31 mouse cellular contexts compared by ENCODE assay signal in genomic region chr19:11491406-11492189, GRCm38 (mm10). TPM values are rescaled to one million over a fixed set of nuclear protein-coding genes. Genes with fewer than 3 reads are reported as not detected.
A peak's percentile ranks its signal among the peaks of the same experiment; 100 is the strongest.
DNase-seq lines count a peak whose midpoint lies in the region; ATAC-seq lines count a peak whose summit lies in the region.
"Had no signal": no experiment of that assay in that cellular context is flagged by ENCODE, and none has a peak within 500 bp of the region (broad histone marks: within the 10 kb centered on the region; RNA-seq: fewer than 3 reads in every experiment).

No protein-coding gene starts in this region.

- no peak for ATAC-seq in heart, embryonic 11.5 days (replicated peaks; ENCODE audit: insufficient number of reproducible peaks, low FRiP score, low TSS enrichment)
- ATAC-seq in liver, embryonic 12.5 days = no peak
- ATAC-seq: forebrain, embryonic 14.5 days; midbrain, embryonic 15.5 days had no signal

- H3K9ac ChIP-seq in heart, embryonic 11.5 days (ENCODE audit: low read depth, low read length) = no peak overlapping the region
- H3K9ac ChIP-seq in liver, embryonic 12.5 days = no peak overlapping the region
- H3K9ac ChIP-seq: heart, embryonic 13.5 days; hindbrain, embryonic 14.5 days; limb, embryonic 15.5 days; liver, embryonic 14.5 days; lung, embryonic 14.5 days; midbrain, embryonic 15.5 days; neural tube, embryonic 12.5 days had no signal

- no peaks in the 10 kb centered on the region for H3K4me1 ChIP-seq in heart, embryonic 11.5 days (ENCODE audit: control insufficient read depth, insufficient read depth, low read length)
- H3K4me1 ChIP-seq in liver, embryonic 12.5 days = no peaks in the 10 kb centered on the region
- H3K4me1 ChIP-seq: heart, embryonic 13.5 days; limb, embryonic 10.5 days; limb, embryonic 15.5 days; midbrain, embryonic 10.5 days; midbrain, embryonic 15.5 days; neural tube, embryonic 12.5 days had no signal

- H3K27ac ChIP-seq in heart, embryonic 11.5 days (ENCODE audit: low read depth, low read length) = no peak overlapping the region
- no peak overlapping the region for H3K27ac ChIP-seq in liver, embryonic 12.5 days
- H3K27ac ChIP-seq: heart, adult 2 months; heart, embryonic 13.5 days; hindbrain, embryonic 14.5 days; limb, embryonic 10.5 days; limb, embryonic 15.5 days; liver, embryonic 14.5 days; midbrain, embryonic 10.5 days; midbrain, embryonic 15.5 days; neural tube, embryonic 12.5 days had no signal

- H3K27me3 ChIP-seq in heart, embryonic 11.5 days (ENCODE audit: control insufficient read depth, insufficient read depth, low read length) = no peaks in the 10 kb centered on the region
- no peaks in the 10 kb centered on the region for H3K27me3 ChIP-seq in liver, embryonic 12.5 days (replicated peaks)
- H3K27me3 ChIP-seq: heart, embryonic 13.5 days; limb, embryonic 15.5 days; midbrain, embryonic 15.5 days; neural tube, embryonic 12.5 days had no signal

- no peaks in the 10 kb centered on the region for H3K36me3 ChIP-seq in heart, embryonic 11.5 days (ENCODE audit: control insufficient read depth, insufficient read depth, low read length)
- no peaks in the 10 kb centered on the region for H3K36me3 ChIP-seq in liver, embryonic 12.5 days
- H3K36me3 ChIP-seq: heart, embryonic 13.5 days; limb, embryonic 10.5 days; limb, embryonic 15.5 days; midbrain, embryonic 10.5 days; midbrain, embryonic 15.5 days; neural tube, embryonic 12.5 days had no signal

- no peak overlapping the region for H3K4me3 ChIP-seq in heart, embryonic 11.5 days (ENCODE audit: low read depth, low read length)
- H3K4me3 ChIP-seq in liver, embryonic 12.5 days = no peak overlapping the region
- H3K4me3 ChIP-seq: heart, adult 2 months; heart, embryonic 13.5 days; limb, embryonic 10.5 days; limb, embryonic 15.5 days; midbrain, embryonic 10.5 days; midbrain, embryonic 15.5 days; neural tube, embryonic 12.5 days had no signal

- no peaks in the 10 kb centered on the region for H3K9me3 ChIP-seq in heart, embryonic 11.5 days (replicated peaks; ENCODE audit: control insufficient read depth, low read length)
- H3K9me3 ChIP-seq in liver, embryonic 12.5 days (replicated peaks) = no peaks in the 10 kb centered on the region
- H3K9me3 ChIP-seq: heart, embryonic 13.5 days; limb, embryonic 10.5 days; limb, embryonic 15.5 days; midbrain, embryonic 10.5 days; midbrain, embryonic 15.5 days; neural tube, embryonic 12.5 days had no signal

- H3K4me2 ChIP-seq in heart, embryonic 11.5 days = no peak overlapping the region
- no peak overlapping the region for H3K4me2 ChIP-seq in liver, embryonic 12.5 days
- H3K4me2 ChIP-seq: heart, embryonic 13.5 days; hindbrain, embryonic 14.5 days; limb, embryonic 15.5 days; lung, embryonic 14.5 days; midbrain, embryonic 15.5 days; neural tube, embryonic 12.5 days had no signal

- 64% methylated on average over 4 of the region's 4 CpGs for WGBS in heart, embryonic 11.5 days (ENCODE audit: insufficient replicate concordance)
- 51% methylated on average over 4 of the region's 4 CpGs for WGBS in liver, embryonic 12.5 days (ENCODE audit: insufficient replicate concordance)

- peak; percentile 83 for DNase-seq in heart, adult 11 months
- DNase-seq in B cell, adult 2 months = peak; percentile 66 to 74
- DNase-seq in T-cell, adult 2 months (ENCODE audit: low spot score) = peak; percentile 63
- DNase-seq in naive thymus-derived CD4-positive, alpha-beta T cell, adult 2 months (ENCODE audit: low read depth) = peak; percentile 72
- DNase-seq in layer of hippocampus, adult 11-12 months (ENCODE audit: low spot score) = no peak
- DNase-seq in cerebellum, adult 9-10 months = no peak
- DNase-seq: adrenal gland, postnatal 36 days; cerebellum, adult 8-10 months; cerebellum, postnatal 36 days; gastrocnemius, postnatal 36 days; heart, adult 2 months; heart, postnatal 10 days; kidney, adult 18-20 months; kidney, postnatal 4 days; lung, embryonic 14.5 days; lung, postnatal 14 days; right cerebral cortex, postnatal 4 days had no signal

RNA-seq across cellular contexts. Expression of gene Gm8369, which starts 5.9 kb away (rescaled TPM):
- polyA plus RNA-seq in heart, embryonic 11.5 days (2014; fragmentation: Nextera tagmentation; extraction: Ambion mirVana) = not detected in 2 replicates
- polyA plus RNA-seq in liver, embryonic 12.5 days (2016; fragmentation: Nextera tagmentation; extraction: Ambion mirVana) = not detected in 2 replicates
- polyA plus RNA-seq: embryonic facial prominence, embryonic 11.5 days; forebrain, embryonic 14.5 days; heart, embryonic 13.5 days; hindbrain, embryonic 14.5 days; intestine, embryonic 14.5 days; kidney, embryonic 16.5 days; limb, embryonic 10.5 days; limb, embryonic 15.5 days; lung, embryonic 14.5 days; midbrain, embryonic 10.5 days; midbrain, embryonic 15.5 days; neural tube, embryonic 12.5 days had no signal

RNA-seq across cellular contexts. Expression of gene Ms4a6c, which starts 22.4 kb away (rescaled TPM):
- 0.21 and 0.77 TPM in 2 replicates for polyA plus RNA-seq in heart, embryonic 11.5 days (2014; fragmentation: Nextera tagmentation; extraction: Ambion mirVana)
- 3.2 and 3.4 TPM in 2 replicates for polyA plus RNA-seq in liver, embryonic 12.5 days (2016; fragmentation: Nextera tagmentation; extraction: Ambion mirVana)

RNA-seq across cellular contexts. Expression of gene Ms4a6b, which starts 24.7 kb away (rescaled TPM):
- polyA plus RNA-seq in heart, embryonic 11.5 days (2014; fragmentation: Nextera tagmentation; extraction: Ambion mirVana) = 0.59 and 1.4 TPM in 2 replicates
- 1.3 and 2.1 TPM in 2 replicates for polyA plus RNA-seq in liver, embryonic 12.5 days (2016; fragmentation: Nextera tagmentation; extraction: Ambion mirVana)

RNA-seq across cellular contexts. Expression of gene Ms4a4d, which starts 45.0 kb away (rescaled TPM):
- polyA plus RNA-seq in heart, embryonic 11.5 days (2014; fragmentation: Nextera tagmentation; extraction: Ambion mirVana) = 0.44 and 0.56 TPM in 2 replicates
- 0.31 and 0.38 TPM in 2 replicates for polyA plus RNA-seq in liver, embryonic 12.5 days (2016; fragmentation: Nextera tagmentation; extraction: Ambion mirVana)
- polyA plus RNA-seq: forebrain, embryonic 14.5 days; hindbrain, embryonic 14.5 days; midbrain, embryonic 15.5 days; neural tube, embryonic 12.5 days had no signal

RNA-seq across cellular contexts. Expression of gene Ms4a4b, which starts 48.2 kb away (rescaled TPM):
- polyA plus RNA-seq in heart, embryonic 11.5 days (2014; fragmentation: Nextera tagmentation; extraction: Ambion mirVana) = not detected in 2 replicates
- not detected in 2 replicates for polyA plus RNA-seq in liver, embryonic 12.5 days (2016; fragmentation: Nextera tagmentation; extraction: Ambion mirVana)
- polyA plus RNA-seq: embryonic facial prominence, embryonic 11.5 days; forebrain, embryonic 14.5 days; heart, embryonic 13.5 days; hindbrain, embryonic 14.5 days; limb, embryonic 10.5 days; lung, embryonic 14.5 days; midbrain, embryonic 10.5 days; neural tube, embryonic 12.5 days had no signal

Comparison
In these comparisons a context has a peak if more than half of its experiments do, and no peak if none do; other contexts are left out.
1. DNase-seq: peak in heart, adult 11 months (single experiment), B cell, adult 2 months (2 of 2), T-cell, adult 2 months (single experiment) and naive thymus-derived CD4-positive, alpha-beta T cell, adult 2 months (single experiment); none in layer of hippocampus, adult 11-12 months (single experiment) and cerebellum, adult 9-10 months (single experiment).